Mouse (Mus musculus) cerebellum, postnatal 36 days (tissue): Measurements from ENCODE around the gene Olfr1241.

Source experiments
- DNase-seq, 2 experiments: peaks; one replicate each; pipeline ENCODE4 v3.0.0; 2021 to 2022; ENCODE audit warnings: mixed read lengths in 2 of 2

Olfr1241 gene

GRCm38 (mm10) chr2:89487026-89487425 lies at the start of gene Olfr1241:
Gene Olfr1241, minus strand, starts transcription at chr2:89487126.
- no peak for DNase-seq

GRCm38 (mm10) chr2:89531387-89531786 lies 44.5 kb upstream of the Olfr1241 start, which contains the start of gene Olfr1243:
Gene Olfr1243, minus strand, starts transcription at chr2:89531487.
- no peak for DNase-seq

GRCm38 (mm10) chr2:89498235-89498634 lies 11.3 kb upstream of the Olfr1241 start, which contains the start of gene Olfr1242:
Gene Olfr1242, minus strand, starts transcription at chr2:89498335.
- DNase-seq, result no peak

GRCm38 (mm10) chr2:89442900-89443299 lies 44.0 kb downstream of the Olfr1241 start, which contains the start of gene Olfr1240:
Gene Olfr1240, minus strand, starts transcription at chr2:89443000.
- DNase-seq, result no peak
